Mouse (Mus musculus) G1E (cell line): ENCODE results near the gene Kcnj4. TPM values are rescaled to one million over a fixed set of nuclear protein-coding genes. Genes with fewer than 3 reads are reported as not detected.

ENCODE experiments used
- ATAC-seq: 2 replicates; pipeline ENCODE4 v1.8.0; 2016; ENCODE audit warnings: mild to moderate bottlenecking; ENCODE audit not compliant: insufficient number of reproducible peaks, poor library complexity, low FRiP score, severe bottlenecking; ENCODE audit errors: extremely low read depth
- DNase-seq: peaks from one replicate; pipeline ENCODE4 v3.0.0; 2012; ENCODE audit warnings: low spot score
- H3K27me3 ChIP-seq: 2 replicates; pipeline ENCODE4 v1.6.1; 2012; ENCODE audit warnings: mild to moderate bottlenecking, low read length, inconsistent platforms; ENCODE audit not compliant: insufficient read depth
- H3K36me3 ChIP-seq: replicated peaks from 2 replicates; pipeline ENCODE3; 2012; ENCODE audit warnings: mild to moderate bottlenecking, inconsistent platforms
- H3K4me1 ChIP-seq: 2 replicates; pipeline ENCODE4 v1.6.1; 2012; ENCODE audit warnings: low read depth, low read length, inconsistent platforms, mixed read lengths; ENCODE audit not compliant: insufficient read depth
- H3K4me3 ChIP-seq: 2 replicates; pipeline ENCODE4 v1.5.1; 2012; ENCODE audit warnings: low read depth, mild to moderate bottlenecking, inconsistent platforms, low read length, moderate library complexity, mixed read lengths
- H3K9me3 ChIP-seq: replicated peaks from 2 replicates; pipeline ENCODE4 v1.6.1; 2012; ENCODE audit warnings: inconsistent platforms
- CTCF ChIP-seq: IDR thresholded peaks from 2 replicates; pipeline ENCODE4 v1.5.1; 2012; ENCODE audit warnings: low read depth, low read length, inconsistent platforms, mixed read lengths
- GATA1 ChIP-seq: IDR thresholded peaks from 2 replicates; pipeline ENCODE4 v1.6.1; 2012; ENCODE audit warnings: borderline replicate concordance, low read length, inconsistent platforms, mixed read lengths
- GATA2 ChIP-seq: IDR thresholded peaks from 2 replicates; pipeline ENCODE4 v1.6.1; 2012; ENCODE audit warnings: low read depth, low read length, inconsistent platforms, borderline replicate concordance
- POLR2AphosphoS5 ChIP-seq: IDR thresholded peaks from 2 replicates; pipeline ENCODE4 v1.6.1; 2012; ENCODE audit warnings: low read depth, low read length, inconsistent platforms; ENCODE audit not compliant: insufficient replicate concordance
- TAL1 ChIP-seq: conservative IDR thresholded peaks from 2 replicates; pipeline ENCODE4 v1.6.1; 2012; ENCODE audit warnings: low read depth, low read length, inconsistent platforms, mixed read lengths
- polyA plus RNA-seq: library from polyadenylated mRNA; stranded (reverse); fragments of >175 nt; gene quantifications from 2 replicates; pipeline ENCODE4 v1.2.3, GENCODE M21; 2012
- total RNA-seq, 2 experiments: library from RNA; stranded (forward) in 1 of 2; stranded (reverse) in 1 of 2; fragments of 200-1000 nt in 1 of 2; fragments of >200 nt in 1 of 2; fragmentation: Nextera tagmentation in 1 of 2; gene quantifications; 2 replicates each; pipeline ENCODE4 v1.2.3; 2014 to 2017

The Kcnj4 gene
- total and polyA plus RNA-seq, 3 experiments: 0.05 TPM; not detected in 2

GRCm38 (mm10) chr15:79513940-79514339, 8.9 kb upstream of the Kcnj4 start:
- no peaks in the 10 kb centered on the region for H3K36me3 ChIP-seq
- no peak overlapping the region for H3K4me3 ChIP-seq
- peaks cover 64% of the 10 kb centered on the region for H3K27me3 ChIP-seq
- ATAC-seq: no peak
- no peaks in the 10 kb centered on the region for H3K9me3 ChIP-seq
- no peak for DNase-seq
- peaks cover 1% of the 10 kb centered on the region; the same call in 1 of the 2 replicates for H3K4me1 ChIP-seq
- TF ChIP-seq GATA1 (no peak), POLR2AphosphoS5 (no peak), GATA2 (no peak), TAL1 (no peak), CTCF (no peak)

DNA sequence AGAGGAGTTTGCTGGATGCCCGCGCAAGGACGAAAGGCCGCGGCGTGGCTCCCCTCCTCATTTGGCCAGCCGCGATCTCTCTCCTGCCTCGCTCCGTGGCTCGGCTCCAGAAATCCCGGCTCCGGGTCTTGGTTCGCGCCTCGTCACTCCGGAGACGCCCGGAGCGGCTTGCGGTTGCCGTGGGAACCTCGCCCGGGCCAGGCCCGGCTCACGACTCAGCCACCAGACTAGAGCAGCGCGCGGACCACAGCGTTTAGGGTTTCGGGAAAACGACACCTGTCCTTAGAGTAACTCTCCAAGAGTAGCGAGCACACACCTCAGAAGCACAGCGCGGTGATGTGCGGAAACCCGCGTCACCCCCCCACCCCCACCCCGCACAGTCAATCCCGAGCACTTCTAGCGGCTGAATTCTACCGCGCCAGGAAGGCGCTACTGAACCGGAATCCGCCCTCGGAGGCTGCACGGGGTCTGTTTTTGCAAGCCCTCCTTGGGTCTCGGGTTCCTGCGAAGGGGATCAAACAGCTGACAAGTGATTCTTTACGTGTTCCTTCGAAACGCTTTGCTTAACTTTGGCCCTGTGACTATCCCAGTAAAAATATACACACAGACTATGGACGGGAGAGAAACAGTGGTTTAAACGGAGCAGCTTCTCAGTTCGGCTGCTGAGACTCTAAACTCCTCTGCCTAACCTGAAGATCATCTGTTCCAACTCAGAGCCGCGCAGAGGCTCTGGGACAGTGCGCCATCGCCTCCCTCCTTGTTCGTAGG, 6.7 kb upstream of the Kcnj4 start:
- no peak for DNase-seq
- H3K27me3 ChIP-seq: peaks cover 63% of the 10 kb centered on the region
- H3K36me3 ChIP-seq: no peaks in the 10 kb centered on the region
- H3K4me3 ChIP-seq: no peak overlapping the region
- no peak for ATAC-seq
- H3K4me1 ChIP-seq: no peaks in the 10 kb centered on the region
- TF ChIP-seq GATA2 (no peak), GATA1 (no peak), POLR2AphosphoS5 (no peak), CTCF (no peak), TAL1 (no peak)
- H3K9me3 ChIP-seq: no peaks in the 10 kb centered on the region

- TF ChIP-seq TAL1 (no peak), GATA1 (no peak), GATA2 (no peak), CTCF (no peak), POLR2AphosphoS5 (no peak)
Measured at GRCm38 (mm10) chr15:79510425-79510824, 5.4 kb upstream of the Kcnj4 start.

GRCm38 (mm10) chr15:79509998-79510397, 5.0 kb upstream of the Kcnj4 start:
- Histone ChIP-seq H3K36me3 (no peaks in the 10 kb centered on the region), H3K4me3 (no peak overlapping the region), H3K9me3 (no peaks in the 10 kb centered on the region), H3K4me1 (no peaks in the 10 kb centered on the region), H3K27me3 (peaks cover 67% of the 10 kb centered on the region)
- ATAC-seq (no peak), DNase-seq (no peak)
- no peak for TF ChIP-seq CTCF
- no peak for TF ChIP-seq GATA2
- TF ChIP-seq TAL1: no peak
- no peak for TF ChIP-seq GATA1
- TF ChIP-seq POLR2AphosphoS5: no peak

More at GRCm38 (mm10) chr15:79510425-79510824, 5.4 kb upstream of the Kcnj4 start:
- Histone ChIP-seq H3K27me3 (peaks cover 65% of the 10 kb centered on the region), H3K9me3 (no peaks in the 10 kb centered on the region), H3K4me1 (no peaks in the 10 kb centered on the region), H3K36me3 (no peaks in the 10 kb centered on the region), H3K4me3 (no peak overlapping the region)
- no peak for ATAC-seq
- no peak for DNase-seq

DNA sequence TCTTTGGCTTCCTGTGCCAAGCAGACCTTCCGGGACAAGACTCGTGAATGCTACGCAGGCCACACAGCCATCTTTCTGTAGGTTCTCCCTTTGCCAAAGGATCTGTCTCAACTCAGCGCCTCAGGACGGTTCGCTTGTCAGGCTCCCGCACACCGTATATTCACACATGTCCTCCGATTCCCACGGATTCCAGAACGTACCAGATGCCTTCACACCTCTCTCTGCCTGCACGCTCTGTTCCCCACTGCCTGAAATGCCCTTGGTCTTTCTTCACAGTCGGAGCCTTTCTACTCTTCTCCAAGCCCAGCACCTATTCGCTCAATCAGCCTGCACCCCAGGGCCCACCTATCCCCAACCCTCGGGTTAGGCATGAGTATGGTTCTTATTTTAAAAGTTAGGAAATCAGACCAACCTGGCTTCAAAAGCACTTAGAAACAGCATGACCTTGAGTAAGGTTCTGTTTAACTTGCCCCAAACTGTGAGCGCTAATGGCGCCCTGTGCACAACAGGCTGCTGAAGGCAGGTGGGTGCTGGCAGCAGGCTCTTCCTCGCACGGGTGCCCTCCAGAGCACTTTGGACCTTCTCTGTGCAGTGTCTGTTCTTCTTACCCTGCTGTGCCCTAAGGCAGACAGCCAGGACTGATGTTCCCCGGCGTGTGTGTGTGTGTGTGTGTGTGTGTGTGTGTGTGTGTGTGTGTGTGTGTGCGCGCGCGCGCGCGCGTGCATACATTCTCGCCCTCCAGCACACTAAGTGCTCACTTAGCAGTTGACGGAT, 2.2 kb upstream of the Kcnj4 start:
- H3K36me3 ChIP-seq: no peaks in the 10 kb centered on the region
- no peak for TF ChIP-seq POLR2AphosphoS5
- no peak for TF ChIP-seq CTCF
- TF ChIP-seq TAL1: no peak
- TF ChIP-seq GATA1: no peak
- no peak for TF ChIP-seq GATA2

DNA sequence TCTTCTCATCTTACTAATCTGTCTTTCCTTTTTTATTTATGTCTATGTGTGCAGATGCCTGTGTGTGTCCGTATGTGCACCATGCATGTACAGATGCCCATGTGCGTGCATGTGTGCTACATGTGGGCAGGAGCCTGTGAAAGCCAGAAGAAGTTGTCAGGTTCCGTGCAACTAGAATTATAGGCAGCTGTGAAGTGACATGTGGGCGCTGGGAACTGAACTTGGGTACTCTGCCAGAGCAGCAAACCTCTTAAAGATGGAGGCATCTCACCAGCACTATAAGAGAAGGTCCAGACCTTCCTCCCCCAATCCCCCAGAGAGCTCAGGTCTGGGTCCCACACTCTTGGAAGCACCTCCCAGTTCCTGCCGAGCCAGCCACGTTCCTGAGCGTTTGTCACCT, 1.4 kb upstream of the Kcnj4 start:
- Histone ChIP-seq H3K36me3 (no peaks in the 10 kb centered on the region), H3K4me3 (no peak overlapping the region), H3K9me3 (no peaks in the 10 kb centered on the region), H3K4me1 (no peaks in the 10 kb centered on the region), H3K27me3 (peaks cover 54% of the 10 kb centered on the region)
- DNase-seq (no peak), ATAC-seq (no peak)
- no peak for TF ChIP-seq GATA1
- TF ChIP-seq CTCF: no peak
- no peak for TF ChIP-seq POLR2AphosphoS5
- TF ChIP-seq GATA2: no peak
- TF ChIP-seq TAL1: no peak

More for the DNA sequence above, 2.2 kb upstream of the Kcnj4 start:
- H3K4me3 ChIP-seq: no peak overlapping the region
- DNase-seq: no peak
- H3K27me3 ChIP-seq: peaks cover 62% of the 10 kb centered on the region
- no peak for ATAC-seq
- H3K4me1 ChIP-seq: no peaks in the 10 kb centered on the region
- H3K9me3 ChIP-seq: no peaks in the 10 kb centered on the region
